Mouse (Mus musculus) Muller cell, postnatal 12 days (primary cell): ENCODE measurements around the gene Gars.

Experiments used
- DNase-seq: peaks from one replicate; pipeline ENCODE4 v3.0.0-alpha.2; 2015; ENCODE audit errors: inconsistent ontology term

Gars gene

GRCm38 (mm10) chr6:55038671-55039445 lies 1.1 kb downstream of the Gars start:
- peak; percentile 50 for DNase-seq

GRCm38 (mm10) chr6:55039446-55039783 lies 1.6 kb downstream of the Gars start:
- no peak for DNase-seq

- no peak for DNase-seq
Measured at GRCm38 (mm10) chr6:55040031-55040430, 2.2 kb downstream of the Gars start.

GRCm38 (mm10) chr6:55043206-55043605 lies 5.4 kb downstream of the Gars start:
- DNase-seq: no peak

GRCm38 (mm10) chr6:55044542-55044941 lies 6.7 kb downstream of the Gars start:
- no peak for DNase-seq

GRCm38 (mm10) chr6:55045326-55045725 lies 7.5 kb downstream of the Gars start:
- DNase-seq: no peak

GRCm38 (mm10) chr6:55049186-55049585 lies 11.4 kb downstream of the Gars start:
- no peak for DNase-seq

- no peak for DNase-seq
Measured at GRCm38 (mm10) chr6:55054491-55054890, 16.7 kb downstream of the Gars start.

- peak; percentile 11 for DNase-seq
Measured at GRCm38 (mm10) chr6:55057427-55057826, 19.6 kb downstream of the Gars start.

GRCm38 (mm10) chr6:55060241-55060825 lies 22.5 kb downstream of the Gars start:
- DNase-seq: no peak

- DNase-seq: no peak
Measured at GRCm38 (mm10) chr6:55061328-55061727, 23.5 kb downstream of the Gars start.

- DNase-seq: no peak
Measured at GRCm38 (mm10) chr6:55062200-55062599, 24.4 kb downstream of the Gars start.

GRCm38 (mm10) chr6:55063793-55064476 lies 26.1 kb downstream of the Gars start:
- DNase-seq: no peak

- DNase-seq: no peak
Measured at GRCm38 (mm10) chr6:55064477-55064827, 26.6 kb downstream of the Gars start.

- DNase-seq: no peak
Measured at GRCm38 (mm10) chr6:55065903-55066302, 28.1 kb downstream of the Gars start.

GRCm38 (mm10) chr6:55076561-55077255 lies 38.9 kb downstream of the Gars start:
- no peak for DNase-seq

- no peak for DNase-seq
Measured at GRCm38 (mm10) chr6:55081379-55081778, 43.6 kb downstream of the Gars start.

- DNase-seq: no peak
Measured at GRCm38 (mm10) chr6:55082261-55083051, 44.6 kb downstream of the Gars start.

- no peak for DNase-seq
Measured at GRCm38 (mm10) chr6:55087355-55087754, 49.5 kb downstream of the Gars start.

- no peak for DNase-seq
Measured at GRCm38 (mm10) chr6:55090639-55091038, 52.8 kb downstream of the Gars start.

GRCm38 (mm10) chr6:55091396-55091795 lies 53.6 kb downstream of the Gars start:
- DNase-seq: no peak
